Mouse (Mus musculus): Measurements from ENCODE around the gene Dhrs3.

GRCm38 (mm10) chr4:144901561-144902111 lies 9.0 kb downstream of the Dhrs3 start:
- TF ChIP-seq CTCF (IDR thresholded peaks at IDR 0.05; ENCODE audit: borderline replicate concordance, control insufficient read depth, extremely low read depth, insufficient read depth, low read length, poor library complexity) (no peak), POLR2A (IDR thresholded peaks at IDR 0.05; ENCODE audit: control insufficient read depth, extremely low read depth, insufficient read depth, low read length, poor library complexity) (no peak)

All from thymus, adult 2 months (tissue).